Mouse (Mus musculus): ENCODE measurements around the gene Gm10645.
A peak's percentile ranks its signal among the peaks of the same experiment; 100 is the strongest.

Gm10645 gene

DNA sequence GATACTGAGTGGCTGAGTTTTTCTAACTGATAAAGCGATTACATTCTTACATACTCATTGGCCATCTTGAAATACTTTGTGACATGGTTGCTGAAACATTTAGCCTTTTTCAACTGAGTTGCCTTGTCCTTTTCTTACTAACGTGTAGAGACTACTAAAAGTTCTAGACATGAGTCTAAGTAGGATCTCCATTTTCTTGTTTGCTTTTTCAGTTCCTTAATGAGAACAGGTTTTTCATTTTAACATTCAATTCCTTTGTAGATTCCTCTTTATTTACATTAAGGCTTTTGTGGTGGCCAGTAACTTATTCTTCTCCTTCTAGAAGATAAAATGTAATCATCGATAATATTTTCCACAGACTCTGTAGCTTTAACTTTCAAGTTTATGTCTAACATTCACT is 3.2 kb upstream of the Gm10645 start:
- no peak for DNase-seq (ENCODE audit: low spot score)

DNA sequence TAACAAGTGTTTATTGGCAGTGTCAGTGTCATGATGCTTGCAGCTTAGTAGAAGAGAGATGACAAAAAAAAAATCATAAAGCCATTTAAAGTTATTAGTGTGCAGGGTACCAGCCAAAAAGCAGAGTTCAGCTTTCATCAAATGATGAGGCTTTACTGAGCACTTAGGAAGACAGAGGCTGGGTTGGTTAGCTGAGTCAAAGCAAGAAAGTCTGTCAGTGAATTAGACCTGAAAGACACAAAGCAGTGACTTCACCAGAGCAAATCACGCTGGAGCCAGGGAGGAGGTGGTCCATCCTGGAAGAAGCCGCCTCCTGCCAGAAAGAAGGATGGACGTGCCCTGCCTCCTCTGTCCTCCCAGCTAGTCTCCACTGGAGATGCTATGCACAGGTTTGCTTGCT is 2.0 kb upstream of the Gm10645 start:
- no peak for DNase-seq (ENCODE audit: low spot score)

DNA sequence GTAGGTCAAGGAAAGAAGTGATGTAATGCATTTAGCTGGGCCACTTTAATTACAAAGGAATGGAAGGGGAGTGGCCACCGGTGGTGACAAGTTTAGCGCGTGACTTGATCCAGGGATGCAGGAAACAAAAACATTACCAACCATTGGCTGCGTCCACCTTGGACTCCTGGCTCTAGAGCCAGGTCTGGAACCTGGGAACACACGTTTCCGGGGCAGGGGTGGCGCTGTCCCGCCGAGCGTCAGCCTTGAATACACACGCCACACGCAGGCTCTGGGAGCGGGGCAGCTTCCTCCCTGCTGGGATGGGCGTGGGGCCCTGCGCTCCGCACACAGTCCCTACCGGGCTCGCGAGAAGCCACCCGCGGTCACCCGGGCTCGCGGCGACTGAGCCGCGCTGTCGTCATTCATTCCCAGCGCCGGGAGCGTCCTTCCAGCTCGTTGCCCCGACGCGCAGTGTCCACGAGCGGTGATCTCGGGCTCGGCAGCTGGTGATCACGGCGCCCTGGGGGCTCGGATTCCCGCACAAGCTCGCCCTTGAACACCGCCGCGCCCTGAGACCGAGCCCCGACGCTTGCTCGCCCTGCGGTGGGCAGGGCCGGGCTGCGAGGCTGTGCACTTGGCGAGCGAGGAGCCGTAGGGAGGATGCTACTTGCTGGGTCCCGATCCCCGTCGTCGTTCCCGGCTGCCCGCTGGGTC is 587 bp downstream of the Gm10645 start, which contains the start of gene Tbc1d9:
TSS of gene Tbc1d9 (plus strand) at position 118 of the 696 bp plus-strand sequence.
- peak; percentile 23 for DNase-seq (ENCODE audit: low spot score)

DNA sequence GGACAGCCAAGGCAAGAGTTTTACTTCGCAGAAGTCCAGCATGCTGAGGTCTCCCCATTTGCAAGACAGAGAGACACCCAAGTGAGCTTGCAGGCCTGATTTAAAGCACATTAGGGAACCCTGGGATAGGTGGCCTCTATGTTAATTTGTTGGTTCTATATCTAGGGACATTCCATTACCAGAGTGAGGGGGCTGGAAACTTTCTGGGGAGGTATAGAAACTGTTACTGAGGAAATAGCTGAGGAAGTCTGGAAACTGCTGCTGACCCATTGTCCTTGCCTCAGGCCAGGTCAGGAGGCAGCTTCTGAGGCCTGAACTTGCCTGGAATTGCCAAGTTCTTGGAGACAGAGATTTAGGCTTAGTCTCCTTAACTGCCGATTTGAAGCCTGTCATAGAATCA is 5.4 kb downstream of the Gm10645 start:
- no peak for DNase-seq (ENCODE audit: low spot score)

DNA sequence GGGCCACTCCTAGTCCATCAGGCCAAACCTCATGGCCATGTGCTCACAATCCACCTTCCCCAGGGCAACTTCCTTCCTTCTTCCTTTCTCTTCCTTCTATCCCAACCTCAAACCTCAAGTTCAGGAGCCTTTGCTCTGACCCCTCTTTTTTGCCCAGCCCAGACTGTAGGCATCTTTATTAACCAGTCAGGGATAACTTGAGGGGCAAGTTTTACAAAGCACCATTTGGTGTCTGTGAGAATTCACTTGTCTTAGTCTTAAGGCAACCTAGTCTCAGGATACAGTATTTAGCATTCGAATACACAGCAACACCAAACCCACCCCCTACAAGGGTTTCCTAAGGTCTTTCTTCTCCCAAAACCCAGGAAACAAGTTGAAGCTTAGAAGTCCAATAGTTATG is 6.4 kb downstream of the Gm10645 start:
- DNase-seq (ENCODE audit: low spot score) = no peak

DNA sequence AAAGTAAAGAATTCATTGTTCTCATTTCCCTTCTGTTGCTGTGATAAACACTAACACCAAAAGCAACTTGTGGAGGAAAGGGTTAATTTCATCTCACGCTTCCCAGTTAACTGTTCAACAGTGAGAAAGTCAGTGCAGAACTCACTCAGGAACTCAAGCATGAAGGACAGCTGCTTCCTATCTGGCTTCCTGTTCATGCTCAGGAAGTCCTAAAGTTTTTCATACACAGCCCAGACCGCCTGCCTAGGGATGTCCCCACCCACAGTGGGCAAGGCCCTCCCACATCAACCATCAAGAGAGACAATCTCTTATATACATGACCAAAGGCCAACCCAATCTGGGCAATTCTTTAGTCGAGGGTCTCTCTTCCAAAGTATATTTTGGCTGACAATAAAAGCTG is 7.0 kb downstream of the Gm10645 start:
- no peak for DNase-seq (ENCODE audit: low spot score)

DNA sequence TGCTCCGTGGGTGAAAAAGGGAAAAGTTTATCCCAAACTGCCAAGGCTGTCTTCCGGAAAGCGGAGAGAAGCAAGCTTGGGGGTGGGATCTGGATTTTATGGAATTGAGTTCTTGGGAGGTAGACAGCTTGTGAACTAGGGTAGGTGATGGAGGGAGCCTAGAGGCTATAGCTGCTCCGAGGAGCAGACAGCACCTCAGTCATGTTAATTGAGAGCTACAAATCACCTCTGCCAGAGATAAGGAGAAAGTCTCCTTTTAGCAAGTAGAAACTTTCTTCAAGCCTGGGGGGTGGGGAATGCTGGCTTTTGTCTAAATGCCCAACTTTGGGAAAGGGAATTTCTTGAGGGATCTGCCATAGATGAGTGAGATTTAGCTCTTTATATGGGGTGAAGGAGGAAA is 10.9 kb downstream of the Gm10645 start:
- DNase-seq (ENCODE audit: low spot score) = no peak

DNA sequence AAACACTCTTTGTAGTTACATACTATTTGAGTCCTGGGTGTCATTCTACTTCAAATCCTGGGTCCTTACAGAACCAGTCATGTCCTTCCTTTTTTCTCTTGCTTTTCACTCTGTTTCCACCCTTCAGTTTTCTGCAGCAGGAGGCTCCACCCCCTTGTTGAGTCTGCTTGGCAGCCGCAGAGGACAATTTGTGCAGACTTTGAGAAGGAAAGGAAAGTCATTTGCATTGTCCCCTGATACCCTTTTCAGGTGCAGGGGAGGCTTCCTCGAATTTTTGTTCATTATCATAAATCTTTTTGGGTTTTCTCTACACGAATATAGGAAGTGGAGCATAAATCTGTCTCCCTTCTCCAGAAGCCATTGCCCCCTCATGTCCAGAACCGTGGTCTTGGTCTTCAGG is 13.5 kb downstream of the Gm10645 start:
- no peak for DNase-seq (ENCODE audit: low spot score)

DNA sequence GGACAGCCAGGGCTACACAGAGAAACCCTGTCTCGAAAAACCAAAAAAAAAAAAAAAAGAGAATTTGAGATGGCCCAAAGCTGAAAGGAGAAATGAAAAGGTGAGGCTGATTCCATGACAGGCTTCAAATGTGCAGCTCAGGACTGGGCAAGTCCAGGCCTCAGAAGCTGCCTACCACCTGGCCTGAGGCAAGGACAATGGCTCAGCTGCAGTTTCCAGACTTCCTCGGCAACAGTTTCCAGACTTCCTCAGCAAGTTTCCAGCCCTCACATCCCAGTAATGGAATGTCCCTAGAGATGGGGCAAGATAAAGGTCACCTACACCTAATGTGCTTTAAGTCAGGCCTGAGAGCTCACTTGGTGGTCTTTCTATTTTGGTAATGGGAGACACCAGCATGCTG is 13.9 kb downstream of the Gm10645 start:
- no peak for DNase-seq (ENCODE audit: low spot score)

DNA sequence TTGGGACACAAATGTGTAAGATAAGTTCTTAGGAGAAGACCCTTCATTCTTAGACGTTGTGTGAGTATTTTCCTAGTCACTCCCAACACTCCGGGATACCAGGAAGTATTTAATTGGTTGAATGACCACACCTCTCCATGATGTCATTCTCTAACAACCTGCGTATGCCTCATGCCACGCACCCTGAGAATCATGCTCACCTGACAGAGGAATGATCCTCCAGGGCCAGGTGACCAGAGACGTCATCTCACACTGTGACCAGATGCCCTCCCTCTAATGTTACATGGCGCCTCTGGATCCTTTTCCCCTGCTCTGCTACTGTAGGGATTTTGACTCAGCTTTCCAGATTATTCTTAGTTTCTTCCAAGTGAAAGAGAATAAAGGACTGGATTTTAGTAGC is 16.8 kb downstream of the Gm10645 start:
- no peak for DNase-seq (ENCODE audit: low spot score)

DNA sequence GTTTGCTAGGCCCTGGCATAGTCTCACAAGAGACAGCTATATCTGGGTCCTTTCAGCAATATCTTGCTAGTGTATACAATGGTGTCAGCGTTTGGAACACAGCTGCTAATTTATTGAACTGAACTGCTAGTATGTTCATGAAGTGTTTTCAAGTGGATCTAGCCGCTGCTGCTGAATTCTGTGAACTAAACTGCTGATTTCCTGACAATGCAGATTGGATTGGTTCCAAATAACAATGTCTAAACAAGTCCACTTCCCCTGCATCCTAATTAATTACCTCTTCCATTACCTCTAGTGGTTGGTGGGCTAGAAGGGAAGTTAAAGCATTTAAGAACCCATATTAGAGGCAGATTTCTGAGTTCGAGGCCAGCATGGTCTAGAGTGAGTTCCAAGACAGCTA is 20.5 kb downstream of the Gm10645 start:
- DNase-seq (ENCODE audit: low spot score) = no peak

DNA sequence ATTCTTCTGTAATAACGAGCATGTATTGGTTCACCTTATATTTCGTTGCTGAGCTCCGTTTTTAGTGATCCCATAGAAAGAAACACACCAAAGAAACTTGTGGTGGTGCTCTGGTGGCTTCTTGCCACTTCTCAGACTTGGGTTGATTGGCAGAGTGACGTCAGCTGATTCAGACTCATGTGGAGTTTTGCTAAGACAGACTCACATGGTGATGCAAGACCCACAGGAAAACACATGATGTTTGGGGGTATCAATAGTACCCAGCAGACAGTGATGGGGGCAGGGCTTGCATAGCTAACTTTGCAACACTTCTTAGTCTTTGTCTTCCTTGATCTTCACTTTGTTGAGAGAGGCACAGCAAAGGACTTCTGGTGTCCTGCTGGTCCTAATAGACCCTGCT is 21.4 kb downstream of the Gm10645 start:
- DNase-seq (ENCODE audit: low spot score) = no peak

DNA sequence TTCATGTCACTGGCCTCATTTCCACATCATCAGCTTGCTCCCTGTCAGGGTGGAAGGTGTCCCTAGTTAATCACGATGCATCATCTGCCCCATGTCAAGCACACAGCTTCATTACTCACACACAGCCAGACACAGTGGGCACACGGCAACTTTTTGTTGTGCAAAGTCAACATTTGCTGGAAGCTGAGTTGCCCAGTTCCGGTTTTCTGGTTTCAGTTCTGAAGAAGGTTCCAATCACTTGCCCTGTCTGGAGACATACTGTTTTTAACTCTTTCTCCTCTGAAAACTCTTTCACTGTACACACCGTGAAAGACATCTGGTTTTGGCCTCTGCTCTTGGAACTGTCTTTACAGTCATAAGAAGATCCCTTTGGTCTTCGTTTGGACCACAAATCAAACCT is 24.6 kb downstream of the Gm10645 start:
- no peak for DNase-seq (ENCODE audit: low spot score)

DNA sequence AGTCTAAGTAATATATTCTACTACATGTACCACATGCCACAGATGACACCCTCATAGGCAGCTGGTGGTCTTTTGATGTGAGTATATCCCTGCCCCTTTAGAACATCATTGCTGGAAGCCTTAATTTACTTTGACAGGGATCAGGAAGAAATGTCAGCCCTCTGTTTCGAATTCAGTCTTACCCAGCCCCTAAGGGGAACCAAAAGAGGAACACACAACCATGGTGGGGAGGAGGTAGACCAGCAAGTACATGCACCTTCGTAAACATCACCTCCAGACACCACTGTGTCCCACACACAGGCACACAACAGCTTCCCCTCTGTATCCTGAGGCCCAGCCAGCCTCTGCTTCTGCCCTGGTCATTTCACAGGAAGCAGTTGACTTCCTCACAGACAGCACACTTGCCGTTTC is 25.3 kb downstream of the Gm10645 start:
- no peak for DNase-seq (ENCODE audit: low spot score)

DNA sequence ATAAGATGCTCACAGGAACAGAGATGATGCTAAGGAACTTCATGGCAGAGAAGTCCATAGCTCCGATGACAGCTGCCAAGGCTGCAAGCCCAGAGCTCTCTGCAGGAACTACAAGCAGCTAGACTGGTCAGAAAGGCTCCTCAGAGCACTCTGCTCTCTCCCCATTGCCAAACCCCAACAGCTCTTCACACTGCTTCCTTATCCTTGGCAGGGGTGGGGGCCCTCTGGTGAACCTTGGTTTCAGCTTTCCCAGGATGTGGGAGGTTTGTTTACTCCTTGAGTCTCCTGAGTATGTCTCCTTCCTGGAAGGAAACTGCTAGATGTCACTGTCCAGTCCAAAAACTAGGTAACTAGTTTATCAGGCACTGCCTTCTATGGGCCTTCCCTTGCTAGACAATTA is 25.9 kb downstream of the Gm10645 start:
- no peak for DNase-seq (ENCODE audit: low spot score)

DNA sequence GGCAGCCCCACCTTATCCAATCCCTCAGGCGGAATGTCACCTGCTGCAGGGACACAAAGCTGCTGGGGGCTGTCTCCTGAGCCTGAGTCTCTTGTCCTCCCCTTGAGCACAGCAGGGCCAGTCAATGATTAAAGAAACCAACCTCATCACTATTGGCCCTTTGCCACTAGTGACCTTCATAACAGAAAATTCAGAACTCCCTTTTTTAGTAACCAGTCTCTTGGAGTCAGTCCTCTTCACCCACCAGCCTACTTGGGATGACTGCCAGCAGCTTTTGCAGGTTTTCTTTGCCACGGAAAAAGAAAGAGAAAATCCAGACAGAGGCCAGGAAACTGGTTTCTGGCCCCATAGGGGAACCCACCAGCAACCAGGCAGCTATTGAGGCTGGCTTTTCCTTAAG is 30.9 kb downstream of the Gm10645 start:
- no peak for DNase-seq (ENCODE audit: low spot score)
